Mouse (Mus musculus): ENCODE measurements around the gene Pcbp2.

Gene Pcbp2

GRCm38 (mm10) chr15:102506464-102506830 lies 36.1 kb downstream of the Pcbp2 start:
- in situ Hi-C loops (cut with MboI), result no loop called here

GRCm38 (mm10) chr15:102506864-102507263 lies 36.5 kb downstream of the Pcbp2 start:
- in situ Hi-C loops (cut with MboI), result no loop called here

- in situ Hi-C loops (cut with MboI), result no loop called here
Measured at GRCm38 (mm10) chr15:102507561-102507960, 37.2 kb downstream of the Pcbp2 start.

- in situ Hi-C loops (cut with MboI), result no loop called here
Measured at GRCm38 (mm10) chr15:102508336-102508735, 38.0 kb downstream of the Pcbp2 start.

- in situ Hi-C loops (cut with MboI), result no loop called here
Measured at GRCm38 (mm10) chr15:102510110-102510509, 39.8 kb downstream of the Pcbp2 start.

GRCm38 (mm10) chr15:102510590-102511284 lies 40.4 kb downstream of the Pcbp2 start:
- in situ Hi-C loops (cut with MboI), result no loop called here

- in situ Hi-C loops (cut with MboI), result no loop called here
Measured at GRCm38 (mm10) chr15:102511285-102511833, 41.0 kb downstream of the Pcbp2 start.

GRCm38 (mm10) chr15:102512010-102512409 lies 41.7 kb downstream of the Pcbp2 start:
- in situ Hi-C loops (cut with MboI), result no loop called here

- in situ Hi-C loops (cut with MboI), result no loop called here
Measured at GRCm38 (mm10) chr15:102512471-102512870, 42.1 kb downstream of the Pcbp2 start.

GRCm38 (mm10) chr15:102513004-102513403 lies 42.7 kb downstream of the Pcbp2 start:
- in situ Hi-C loops (cut with MboI), result no loop called here

- in situ Hi-C loops (cut with MboI), result no loop called here
Measured at GRCm38 (mm10) chr15:102515261-102515660, 44.9 kb downstream of the Pcbp2 start.

GRCm38 (mm10) chr15:102515791-102516190 lies 45.5 kb downstream of the Pcbp2 start:
- in situ Hi-C loops (cut with MboI), result no loop called here

- in situ Hi-C loops (cut with MboI), result no loop called here
Measured at GRCm38 (mm10) chr15:102516293-102516692, 46.0 kb downstream of the Pcbp2 start.

- in situ Hi-C loops (cut with MboI), result no loop called here
Measured at GRCm38 (mm10) chr15:102516728-102517404, 46.5 kb downstream of the Pcbp2 start, which contains the start of gene Map3k12. Gene Map3k12 (minus strand): TSS chr15:102517064.

GRCm38 (mm10) chr15:102517631-102517975 lies 47.3 kb downstream of the Pcbp2 start:
- in situ Hi-C loops (cut with MboI), result no loop called here

- in situ Hi-C loops (cut with MboI), result no loop called here
Measured at GRCm38 (mm10) chr15:102517976-102518858, 47.9 kb downstream of the Pcbp2 start, which contains the start of gene Tarbp2. Gene Tarbp2 (plus strand): TSS chr15:102518192.

GRCm38 (mm10) chr15:102518859-102519201 lies 48.5 kb downstream of the Pcbp2 start:
- in situ Hi-C loops (cut with MboI), result no loop called here

GRCm38 (mm10) chr15:102519211-102520141 lies 49.1 kb downstream of the Pcbp2 start:
- in situ Hi-C loops (cut with MboI), result no loop called here

GRCm38 (mm10) chr15:102520416-102520815 lies 50.1 kb downstream of the Pcbp2 start:
- in situ Hi-C loops (cut with MboI), result no loop called here

- in situ Hi-C loops (cut with MboI), result no loop called here
Measured at GRCm38 (mm10) chr15:102521480-102521879, 51.1 kb downstream of the Pcbp2 start.

GRCm38 (mm10) chr15:102524892-102525485 lies 54.6 kb downstream of the Pcbp2 start, which contains the start of gene Npff:
Gene Npff (minus strand): TSS chr15:102524942.
- in situ Hi-C loops (cut with MboI), result loop anchor here (5.0 kb wide), 1 partner anchor 63 kb away; no protein-coding TSS in a partner anchor

All from mature B cell (primary cell).